Mouse (Mus musculus) neural tube, embryonic 12.5 days (tissue): ENCODE data around the gene Hmcn2. TPM values are rescaled to one million over a fixed set of nuclear protein-coding genes. Genes with fewer than 3 reads are reported as not detected.

ENCODE experiments used
- ATAC-seq: fragments of 200-750 bp; cut with Nextera tagmentation; 2 replicates; pipeline ENCODE4 v1.8.0; 2017; ENCODE audit warnings: low read depth, mild to moderate bottlenecking, moderate TSS enrichment, moderate library complexity; ENCODE audit not compliant: low FRiP score
- H3K27ac ChIP-seq: fragments of 300-500 bp; sonication (generic); 2 replicates; pipeline ENCODE4 v1.5.1; 2016
- H3K27me3 ChIP-seq: fragments of 300-500 bp; sonication (generic); replicated peaks from 2 replicates; pipeline ENCODE4 v1.6.1; 2016; ENCODE audit warnings: mild to moderate bottlenecking
- H3K36me3 ChIP-seq: fragments of 300-500 bp; sonication (generic); 2 replicates; pipeline ENCODE4 v1.6.1; 2016; ENCODE audit warnings: mild to moderate bottlenecking
- H3K4me1 ChIP-seq: fragments of 300-500 bp; sonication (generic); 2 replicates; pipeline ENCODE4 v1.6.1; 2016
- H3K4me2 ChIP-seq: fragments of 300-500 bp; sonication (generic); replicated peaks from 2 replicates; pipeline ENCODE4 v1.6.1; 2016; ENCODE audit warnings: mild to moderate bottlenecking
- H3K4me3 ChIP-seq: fragments of 300-500 bp; sonication (generic); 2 replicates; pipeline ENCODE4 v1.5.1; 2016
- H3K9ac ChIP-seq: fragments of 300-500 bp; sonication (generic); 2 replicates; pipeline ENCODE4 v1.6.1; 2016; ENCODE audit warnings: mild to moderate bottlenecking
- H3K9me3 ChIP-seq: fragments of 300-500 bp; sonication (generic); 2 replicates; pipeline ENCODE4 v1.6.1; 2016; ENCODE audit warnings: mild to moderate bottlenecking
- WGBS: fragments of 180-500 bp; shearing (Covaris S2); methylation state at CpG from one replicate; pipeline ENCODE4 v1.1.7; 2016; 5-methylcytosine and 5-hydroxymethylcytosine counted together
- polyA plus RNA-seq: library from polyadenylated mRNA; unstranded; fragments of >200 nt; fragmentation: Nextera tagmentation; extraction: Ambion mirVana; gene quantifications from 2 replicates; pipeline ENCODE4 v1.2.1, GENCODE M21; 2016

The Hmcn2 gene
- polyA plus RNA-seq, 1 experiment from 2014 or later = 0.15 TPM

GRCm38 (mm10) chr2:31422576-31422975, 108.4 kb downstream of the Hmcn2 start:
- H3K9ac ChIP-seq = no peak overlapping the region
- H3K27ac ChIP-seq = no peak overlapping the region
- no peaks in the 10 kb centered on the region for H3K36me3 ChIP-seq
- no peaks in the 10 kb centered on the region for H3K9me3 ChIP-seq
- no peaks in the 10 kb centered on the region; the same call in 1 of the 2 replicates for H3K27me3 ChIP-seq
- H3K4me3 ChIP-seq = no peak overlapping the region
- no peak overlapping the region for H3K4me2 ChIP-seq
- WGBS = 68% methylated on average over 6 of the region's 6 CpGs
- peaks cover 13% of the 10 kb centered on the region; the same call in 1 of the 2 replicates for H3K4me1 ChIP-seq
- ATAC-seq = no peak

GRCm38 (mm10) chr2:31431477-31431876, 117.3 kb downstream of the Hmcn2 start:
- Histone ChIP-seq H3K4me2 (no peak overlapping the region), H3K9me3 (no peaks in the 10 kb centered on the region), H3K9ac (no peak overlapping the region), H3K4me1 (no peaks in the 10 kb centered on the region), H3K36me3 (no peaks in the 10 kb centered on the region), H3K4me3 (no peak overlapping the region), H3K27ac (no peak overlapping the region), H3K27me3 (0 out of 2 replicates have a peak, but pooled peaks cover 2% of the 10 kb centered on the region)
- ATAC-seq = no peak
- WGBS = 84% methylated on average over 5 of the region's 5 CpGs

- Histone ChIP-seq H3K36me3 (no peaks in the 10 kb centered on the region), H3K27ac (no peak overlapping the region), H3K9ac (no peak overlapping the region), H3K4me3 (no peak overlapping the region), H3K4me2 (no peak overlapping the region), H3K27me3 (0 out of 2 replicates have a peak, but pooled peaks cover 2% of the 10 kb centered on the region), H3K4me1 (no peaks in the 10 kb centered on the region), H3K9me3 (no peaks in the 10 kb centered on the region)
- WGBS = 80% methylated on average over 10 of the region's 10 CpGs
- ATAC-seq = no peak
Observed at GRCm38 (mm10) chr2:31434746-31435145, 120.5 kb downstream of the Hmcn2 start.

- ATAC-seq = no peak
- Histone ChIP-seq H3K27ac (no peak overlapping the region), H3K27me3 (0 out of 2 replicates have a peak, but pooled peaks cover 2% of the 10 kb centered on the region), H3K4me3 (no peak overlapping the region), H3K36me3 (no peaks in the 10 kb centered on the region), H3K4me1 (no peaks in the 10 kb centered on the region), H3K9ac (no peak overlapping the region), H3K4me2 (no peak overlapping the region), H3K9me3 (no peaks in the 10 kb centered on the region)
- WGBS = 35% methylated on average over 6 of the region's 6 CpGs
Observed at GRCm38 (mm10) chr2:31435567-31435966, 121.4 kb downstream of the Hmcn2 start.

GRCm38 (mm10) chr2:31437480-31438245, 123.4 kb downstream of the Hmcn2 start:
- Histone ChIP-seq H3K4me2 (no peak overlapping the region), H3K4me1 (no peaks in the 10 kb centered on the region), H3K9ac (no peak overlapping the region), H3K9me3 (no peaks in the 10 kb centered on the region), H3K4me3 (no peak overlapping the region), H3K36me3 (no peaks in the 10 kb centered on the region), H3K27me3 (no peaks in the 10 kb centered on the region), H3K27ac (no peak overlapping the region)
- WGBS = 66% methylated on average over 14 of the region's 14 CpGs
- no peak for ATAC-seq

GRCm38 (mm10) chr2:31439576-31439975, 125.4 kb downstream of the Hmcn2 start:
- no peak for ATAC-seq
- WGBS = 87% methylated on average over 6 of the region's 6 CpGs
- Histone ChIP-seq H3K27me3 (no peaks in the 10 kb centered on the region; the same call in 1 of the 2 replicates), H3K9me3 (no peaks in the 10 kb centered on the region), H3K36me3 (no peaks in the 10 kb centered on the region), H3K4me3 (no peak overlapping the region), H3K4me1 (no peaks in the 10 kb centered on the region; the same call in 1 of the 2 replicates), H3K27ac (no peak overlapping the region), H3K4me2 (no peak overlapping the region), H3K9ac (no peak overlapping the region)

GRCm38 (mm10) chr2:31442480-31443160, 128.4 kb downstream of the Hmcn2 start:
- no peak overlapping the region for H3K4me3 ChIP-seq

GRCm38 (mm10) chr2:31446036-31446435, 131.8 kb downstream of the Hmcn2 start:
- Histone ChIP-seq H3K27ac (no peak overlapping the region), H3K4me3 (no peak overlapping the region), H3K27me3 (no peaks in the 10 kb centered on the region; the same call in 1 of the 2 replicates), H3K4me2 (no peak overlapping the region), H3K36me3 (no peaks in the 10 kb centered on the region), H3K9me3 (no peaks in the 10 kb centered on the region), H3K4me1 (peaks cover 23% of the 10 kb centered on the region), H3K9ac (no peak overlapping the region)
- 76% methylated on average over 4 of the region's 4 CpGs for WGBS
- no peak for ATAC-seq

More at GRCm38 (mm10) chr2:31442480-31443160, 128.4 kb downstream of the Hmcn2 start:
- H3K9me3 ChIP-seq = no peaks in the 10 kb centered on the region
- WGBS = 53% methylated on average over 11 of the region's 11 CpGs
- H3K9ac ChIP-seq = no peak overlapping the region
- no peak for ATAC-seq
- H3K27ac ChIP-seq = no peak overlapping the region
- no peaks in the 10 kb centered on the region for H3K36me3 ChIP-seq
- H3K4me1 ChIP-seq = no peaks in the 10 kb centered on the region; the same call in 1 of the 2 replicates
- H3K27me3 ChIP-seq = no peaks in the 10 kb centered on the region; the same call in 1 of the 2 replicates
- H3K4me2 ChIP-seq = no peak overlapping the region

GRCm38 (mm10) chr2:31446456-31446855, 132.2 kb downstream of the Hmcn2 start:
- Histone ChIP-seq H3K9ac (no peak overlapping the region), H3K4me1 (peaks cover 24% of the 10 kb centered on the region), H3K27me3 (no peaks in the 10 kb centered on the region; the same call in 1 of the 2 replicates), H3K9me3 (no peaks in the 10 kb centered on the region), H3K27ac (no peak overlapping the region), H3K4me3 (no peak overlapping the region), H3K36me3 (no peaks in the 10 kb centered on the region), H3K4me2 (no peak overlapping the region)
- ATAC-seq = no peak
- 46% methylated on average over 4 of the region's 4 CpGs for WGBS

- H3K4me2 ChIP-seq = no peak overlapping the region
- H3K4me1 ChIP-seq = peaks cover 24% of the 10 kb centered on the region
- H3K4me3 ChIP-seq = no peak overlapping the region
- no peak overlapping the region for H3K27ac ChIP-seq
- no peak for ATAC-seq
- H3K9ac ChIP-seq = no peak overlapping the region
- no peaks in the 10 kb centered on the region for H3K36me3 ChIP-seq
- no peaks in the 10 kb centered on the region for H3K9me3 ChIP-seq
- WGBS = 86% methylated on average over 2 of the region's 2 CpGs
- peaks cover under 1% of the 10 kb centered on the region; the same call in 1 of the 2 replicates for H3K27me3 ChIP-seq
Observed at GRCm38 (mm10) chr2:31447536-31447935, 133.3 kb downstream of the Hmcn2 start.

- no peak overlapping the region for H3K4me3 ChIP-seq
- H3K4me1 ChIP-seq = peaks cover 31% of the 10 kb centered on the region
- 33% methylated on average over 3 of the region's 3 CpGs for WGBS
- H3K27ac ChIP-seq = 0 out of 2 replicates have a peak overlapping the region, but pooled peaks have one; percentile 23
- ATAC-seq = no peak
- no peaks in the 10 kb centered on the region for H3K36me3 ChIP-seq
- 0 out of 2 replicates have a peak, but pooled peaks cover 11% of the 10 kb centered on the region for H3K27me3 ChIP-seq
- H3K9me3 ChIP-seq = no peaks in the 10 kb centered on the region
- no peak overlapping the region for H3K4me2 ChIP-seq
- H3K9ac ChIP-seq = no peak overlapping the region
Observed at GRCm38 (mm10) chr2:31448756-31449440, 134.7 kb downstream of the Hmcn2 start.

- 36% methylated on average over 4 of the region's 4 CpGs for WGBS
- Histone ChIP-seq H3K4me3 (no peak overlapping the region), H3K36me3 (no peaks in the 10 kb centered on the region), H3K4me2 (no peak overlapping the region), H3K9ac (no peak overlapping the region), H3K9me3 (no peaks in the 10 kb centered on the region), H3K27ac (no peak overlapping the region), H3K4me1 (peaks cover 36% of the 10 kb centered on the region), H3K27me3 (0 out of 2 replicates have a peak, but pooled peaks cover 11% of the 10 kb centered on the region)
- ATAC-seq = peak; percentile 82
Observed at GRCm38 (mm10) chr2:31449441-31449815, 135.2 kb downstream of the Hmcn2 start.
